Mouse (Mus musculus) neural tube, embryonic 11.5 days (tissue): ENCODE measurements around the gene Nes. TPM values are rescaled to one million over a fixed set of nuclear protein-coding genes. Genes with fewer than 3 reads are reported as not detected.

Experiments
- ATAC-seq: fragments of 200-750 bp; cut with Nextera tagmentation; 2 replicates; pipeline ENCODE4 v1.8.0; 2017; ENCODE audit warnings: moderate number of reproducible peaks, mild to moderate bottlenecking, moderate TSS enrichment, moderate library complexity; ENCODE audit not compliant: insufficient read depth, low FRiP score, low TSS enrichment
- DNase-seq: peaks from one replicate; pipeline ENCODE4 v3.0.0-alpha.2; 2015; ENCODE audit warnings: low spot score
- H3K27ac ChIP-seq: fragments of 300-500 bp; sonication (generic); 2 replicates; pipeline ENCODE4 v1.5.1; 2014; ENCODE audit warnings: low read depth, mild to moderate bottlenecking, low read length
- H3K27me3 ChIP-seq: fragments of 300-500 bp; sonication (generic); 2 replicates; pipeline ENCODE4 v1.6.1; 2014; ENCODE audit warnings: mild to moderate bottlenecking, low read length, mixed read lengths; ENCODE audit not compliant: control insufficient read depth, insufficient read depth
- H3K36me3 ChIP-seq: fragments of 300-500 bp; sonication (generic); 2 replicates; pipeline ENCODE4 v1.6.1; 2014; ENCODE audit warnings: mild to moderate bottlenecking, low read length, moderate library complexity, mixed read lengths; ENCODE audit not compliant: control insufficient read depth, insufficient read depth
- H3K4me1 ChIP-seq: fragments of 300-500 bp; sonication (generic); 2 replicates; pipeline ENCODE4 v1.6.1; 2014; ENCODE audit warnings: low read length, mixed read lengths; ENCODE audit not compliant: control insufficient read depth, insufficient read depth
- H3K4me2 ChIP-seq: fragments of 300-500 bp; sonication (generic); 2 replicates; pipeline ENCODE4 v1.6.1; 2014; ENCODE audit warnings: low read depth, mild to moderate bottlenecking, moderate library complexity
- H3K4me3 ChIP-seq: fragments of 300-500 bp; sonication (generic); 2 replicates; pipeline ENCODE4 v1.5.1; 2014; ENCODE audit warnings: low read depth, low read length
- H3K9ac ChIP-seq: fragments of 300-500 bp; sonication (generic); 2 replicates; pipeline ENCODE4 v1.6.1; 2014; ENCODE audit warnings: mild to moderate bottlenecking, low read length
- H3K9me3 ChIP-seq: fragments of 300-500 bp; sonication (generic); 2 replicates; pipeline ENCODE4 v1.6.1; 2016; ENCODE audit warnings: low read length; ENCODE audit not compliant: control insufficient read depth
- WGBS: fragments of 180-500 bp; shearing (Covaris S2); extraction: QIAGEN DNeasy Blood & Tissue Kit; methylation state at CpG from one replicate; pipeline ENCODE4 v1.1.7; 2014; 5-methylcytosine and 5-hydroxymethylcytosine counted together
- polyA plus RNA-seq: library from polyadenylated mRNA; unstranded; fragments of >200 nt; fragmentation: Nextera tagmentation; extraction: Ambion mirVana; gene quantifications from 2 replicates; pipeline ENCODE4 v1.2.1, GENCODE M21; 2014

The Nes gene
- polyA plus RNA-seq, 1 experiment from 2014 or later: 60.2 TPM

GRCm38 (mm10) chr3:87935776-87936175, 35.1 kb upstream of the Nes start:
- 95% methylated on average over 2 of the region's 2 CpGs for WGBS
- Histone ChIP-seq H3K36me3 (peaks cover 27% of the 10 kb centered on the region), H3K9ac (no peak overlapping the region), H3K27me3 (no peaks in the 10 kb centered on the region), H3K27ac (no peak overlapping the region), H3K4me3 (no peak overlapping the region), H3K4me1 (peaks cover 6% of the 10 kb centered on the region), H3K9me3 (no peaks in the 10 kb centered on the region), H3K4me2 (no peak overlapping the region)
- ATAC-seq: peak; percentile 20; the same call in 1 of the 2 replicates
- DNase-seq: peak; percentile 86

GRCm38 (mm10) chr3:87940611-87941010, 30.3 kb upstream of the Nes start:
- H3K36me3 ChIP-seq: peaks cover 32% of the 10 kb centered on the region
- no peak overlapping the region for H3K4me3 ChIP-seq
- ATAC-seq (no peak), DNase-seq (no peak)
- no peaks in the 10 kb centered on the region for H3K9me3 ChIP-seq
- no peak overlapping the region for H3K9ac ChIP-seq
- no peak overlapping the region for H3K4me2 ChIP-seq
- peaks cover 14% of the 10 kb centered on the region for H3K4me1 ChIP-seq
- no peaks in the 10 kb centered on the region for H3K27me3 ChIP-seq
- WGBS: 65% methylated on average over 5 of the region's 5 CpGs
- no peak overlapping the region for H3K27ac ChIP-seq

GRCm38 (mm10) chr3:87942471-87942870, 28.4 kb upstream of the Nes start:
- Histone ChIP-seq H3K9ac (no peak overlapping the region), H3K4me1 (peaks cover 32% of the 10 kb centered on the region), H3K4me3 (no peak overlapping the region), H3K4me2 (no peak overlapping the region), H3K36me3 (peaks cover 32% of the 10 kb centered on the region), H3K9me3 (no peaks in the 10 kb centered on the region), H3K27ac (no peak overlapping the region), H3K27me3 (no peaks in the 10 kb centered on the region)
- ATAC-seq: no peak
- WGBS: 90% methylated on average over 2 of the region's 2 CpGs
- DNase-seq: no peak

- peaks cover 37% of the 10 kb centered on the region for H3K4me1 ChIP-seq
- DNase-seq (no peak), ATAC-seq (no peak)
- H3K27me3 ChIP-seq: no peaks in the 10 kb centered on the region
- 75% methylated on average over 7 of the region's 7 CpGs for WGBS
- H3K27ac ChIP-seq: no peak overlapping the region
- H3K9ac ChIP-seq: no peak overlapping the region
- no peaks in the 10 kb centered on the region for H3K9me3 ChIP-seq
- no peak overlapping the region for H3K4me3 ChIP-seq
- H3K4me2 ChIP-seq: no peak overlapping the region
- peaks cover 26% of the 10 kb centered on the region for H3K36me3 ChIP-seq
These were observed 27.3 kb upstream of the Nes start for GRCm38 (mm10) chr3:87943586-87943985.

- H3K4me1 ChIP-seq: peaks cover 44% of the 10 kb centered on the region
- 13% methylated on average over 4 of the region's 4 CpGs for WGBS
- peak overlapping the region; percentile 24; the same call in 1 of the 2 replicates for H3K9ac ChIP-seq
- ATAC-seq: 0 out of 2 replicates have a peak, but pooled peaks have one; percentile 24
- peaks cover 15% of the 10 kb centered on the region for H3K36me3 ChIP-seq
- no peak overlapping the region for H3K4me3 ChIP-seq
- no peaks in the 10 kb centered on the region for H3K9me3 ChIP-seq
- DNase-seq: peak; percentile 27
- no peak overlapping the region for H3K4me2 ChIP-seq
- H3K27me3 ChIP-seq: no peaks in the 10 kb centered on the region
- H3K27ac ChIP-seq: peak overlapping the region; percentile 74
These were observed 25.9 kb upstream of the Nes start for GRCm38 (mm10) chr3:87944838-87945600.

- no peak overlapping the region for H3K4me2 ChIP-seq
- peak overlapping the region; percentile 12 for H3K9ac ChIP-seq
- peaks cover 11% of the 10 kb centered on the region for H3K36me3 ChIP-seq
- WGBS: 5% methylated on average over 12 of the region's 12 CpGs
- H3K4me3 ChIP-seq: no peak overlapping the region
- no peak for ATAC-seq
- DNase-seq: peak; percentile 60
- peaks cover 53% of the 10 kb centered on the region for H3K4me1 ChIP-seq
- no peaks in the 10 kb centered on the region for H3K27me3 ChIP-seq
- peak overlapping the region; percentile 77 for H3K27ac ChIP-seq
- no peaks in the 10 kb centered on the region for H3K9me3 ChIP-seq
These were observed 24.9 kb upstream of the Nes start for GRCm38 (mm10) chr3:87945781-87946540.

GRCm38 (mm10) chr3:87946541-87946860, 24.4 kb upstream of the Nes start:
- DNase-seq (peak; percentile 24), ATAC-seq (no peak)
- Histone ChIP-seq H3K27ac (peak overlapping the region; percentile 77), H3K27me3 (no peaks in the 10 kb centered on the region), H3K36me3 (peaks cover 7% of the 10 kb centered on the region), H3K9ac (peak overlapping the region; percentile 12), H3K9me3 (no peaks in the 10 kb centered on the region), H3K4me1 (peaks cover 57% of the 10 kb centered on the region), H3K4me3 (no peak overlapping the region), H3K4me2 (peak overlapping the region; percentile 86; the same call in 1 of the 2 replicates)
- WGBS: 0% methylated on average over 1 of the region's 1 CpGs

GRCm38 (mm10) chr3:87947056-87947810, 23.6 kb upstream of the Nes start:
- under 1% methylated on average over 26 of the region's 26 CpGs for WGBS
- peak; percentile 58 for DNase-seq
- peak overlapping the region; percentile 70 for H3K4me3 ChIP-seq
- H3K27me3 ChIP-seq: no peaks in the 10 kb centered on the region
- H3K9me3 ChIP-seq: no peaks in the 10 kb centered on the region
- peak overlapping the region; percentile 51 for H3K9ac ChIP-seq
- ATAC-seq: no peak
- H3K4me2 ChIP-seq: peak overlapping the region; percentile 86
- H3K36me3 ChIP-seq: peaks cover 4% of the 10 kb centered on the region
- H3K27ac ChIP-seq: peak overlapping the region; percentile 77
- peaks cover 64% of the 10 kb centered on the region for H3K4me1 ChIP-seq
